Mouse (Mus musculus) heart, adult 8-10 months (tissue): Measurements from ENCODE around the gene Uba1. TPM values are rescaled to one million over a fixed set of nuclear protein-coding genes. Genes with fewer than 3 reads are reported as not detected.
"Not testable (repeated sequence)": the region's sequence is repeated elsewhere in the genome, so short reads cannot be mapped to it uniquely, and the experiment has no call there.

ENCODE experiments used
- DNase-seq: peaks from one replicate; pipeline ENCODE4 v3.0.0; 2022; ENCODE audit warnings: low spot score
- total RNA-seq, 4 experiments: library from RNA; stranded (reverse); gene quantifications; 2 replicates each; pipeline ENCODE4 v1.2.4; 2022

The Uba1 gene
- total RNA-seq, 4 experiments from 2014 or later, result 197 to 257 (median 214) TPM

DNA sequence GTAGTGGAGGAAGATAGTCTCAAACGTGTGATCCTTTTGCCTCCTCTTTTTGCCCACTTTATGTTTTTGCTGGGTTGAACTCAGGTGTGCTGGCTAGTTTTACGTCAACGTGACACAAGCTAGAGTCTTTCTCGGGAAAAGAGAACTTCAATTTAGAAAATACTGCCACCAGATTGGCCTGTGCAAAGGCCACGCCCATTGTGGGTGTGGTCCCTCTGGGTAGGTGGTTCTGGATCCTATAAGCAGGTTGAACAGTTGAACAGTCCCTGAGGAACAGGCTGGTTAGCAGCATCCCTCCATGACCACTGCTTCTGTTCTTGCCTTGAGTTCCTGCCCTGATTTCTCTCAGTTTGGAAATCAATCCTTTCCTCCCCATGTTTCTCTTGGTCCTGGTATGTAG lies 70.6 kb downstream of the Uba1 start:
- no peak for DNase-seq

DNA sequence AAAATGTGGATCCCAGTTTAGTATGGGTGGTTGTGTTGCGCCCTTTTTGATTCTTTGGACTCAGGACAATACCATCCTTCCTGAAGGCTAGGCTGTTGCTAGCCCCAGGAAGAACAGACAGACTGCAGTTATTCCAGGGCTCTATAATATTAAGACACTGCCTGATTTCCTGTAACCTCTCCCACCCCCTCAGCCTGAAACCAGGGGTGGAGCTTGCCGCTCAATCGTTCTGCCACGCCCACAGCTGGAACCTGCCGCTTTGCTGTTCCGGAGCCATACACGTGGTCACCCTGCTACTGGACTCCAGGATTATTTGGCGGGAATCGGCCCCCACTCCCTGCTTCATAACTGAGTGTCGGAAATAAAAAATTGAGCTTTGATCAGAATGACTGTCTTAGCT lies 71.9 kb downstream of the Uba1 start:
- not testable (repeated sequence) for DNase-seq

Other genes starting within 250 kb of the Uba1 start
- gene Jade3, start 232.6 kb upstream of the Uba1 start, total RNA-seq, result 1 to 10 TPM; 1.4 to 3.0 (median 1.7) TPM
- gene Rgn, start 108.5 kb upstream of the Uba1 start, total RNA-seq, result under 1 TPM; 0.25 to 0.60 (median 0.37) TPM
- 10 to 100 TPM; 16.6 to 21.8 (median 18.6) TPM for gene Rbm10, start 40.8 kb upstream of the Uba1 start, total RNA-seq
- 100 to 1,000 TPM; 611 to 795 (median 691) TPM for gene Ndufb11, start 40.7 kb upstream of the Uba1 start, total RNA-seq
- 100 to 1,000 TPM; 112 to 136 (median 121) TPM for gene Cdk16, start 29.6 kb downstream of the Uba1 start, total RNA-seq
- gene Usp11, start 45.6 kb downstream of the Uba1 start, total RNA-seq, result 1 to 10 TPM; 3.7 to 7.3 (median 5.9) TPM
- 100 to 1,000 TPM in 1 of 4 experiments, 10 to 100 TPM in 3; 83.3 to 103 (median 92.8) TPM for gene Araf, start 139.5 kb downstream of the Uba1 start, total RNA-seq
- gene Timp1, start 211.8 kb downstream of the Uba1 start, total RNA-seq, result 1 to 10 TPM; 2.0 to 3.5 (median 2.3) TPM